8 mouse cellular contexts compared by ENCODE assay signal in the genomic region with DNA sequence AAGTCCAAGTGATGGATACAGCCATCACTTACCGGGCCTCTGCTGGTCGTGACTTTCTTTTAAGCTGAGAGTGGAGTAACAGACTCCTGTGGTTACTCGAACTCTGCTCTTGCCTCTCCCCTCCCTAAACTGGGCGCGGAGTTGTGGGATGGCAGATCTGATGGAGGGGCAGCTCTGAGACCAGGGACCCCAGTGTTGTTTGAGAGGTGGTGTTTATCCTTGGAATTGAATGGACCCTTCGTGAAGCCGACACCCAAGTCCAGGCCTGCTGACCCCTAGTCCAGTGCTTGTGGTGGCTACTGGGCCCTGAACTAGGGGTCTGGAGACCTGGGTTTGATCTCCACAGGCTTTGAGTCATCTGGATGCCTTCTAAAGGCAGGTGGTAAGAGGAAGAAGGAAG. TPM values are rescaled to one million over a fixed set of nuclear protein-coding genes. Genes with fewer than 3 reads are reported as not detected.
DNase-seq lines count a peak whose midpoint lies in the region; ATAC-seq and TF ChIP-seq lines count a peak whose summit lies in the region.

No protein-coding gene starts in this region.

- peak overlapping the region; percentile 96 for H3K4me2 ChIP-seq in limb, embryonic 13.5 days (replicated peaks)
- H3K4me2 ChIP-seq in stomach, embryonic 16.5 days (ENCODE audit: low read depth, low read length): peak overlapping the region; percentile 90

- no peaks in the 10 kb centered on the region for H3K9me3 ChIP-seq in limb, embryonic 13.5 days
- no peaks in the 10 kb centered on the region for H3K9me3 ChIP-seq in stomach, embryonic 16.5 days (replicated peaks; ENCODE audit: control insufficient read depth, low read length)

- H3K9ac ChIP-seq in limb, embryonic 13.5 days: peak overlapping the region; percentile 91
- H3K9ac ChIP-seq in stomach, embryonic 16.5 days (ENCODE audit: low read length): peak overlapping the region; percentile 89

- H3K4me1 ChIP-seq in cerebellum, adult 2 months (ENCODE audit: control insufficient read depth, insufficient read depth, low read length): peaks cover 31% of the 10 kb centered on the region
- peaks cover 3% of the 10 kb centered on the region; the same call in 1 of the 2 replicates for H3K4me1 ChIP-seq in spleen, adult 2 months (ENCODE audit: control insufficient read depth, insufficient read depth, insufficient read length)
- H3K4me1 ChIP-seq in limb, embryonic 13.5 days: peaks cover 52% of the 10 kb centered on the region
- peaks cover 18% of the 10 kb centered on the region for H3K4me1 ChIP-seq in stomach, embryonic 16.5 days (ENCODE audit: control insufficient read depth, insufficient read depth, low read length)

- DNase-seq in cerebellum, adult 2 months: no peak
- DNase-seq in cerebellum, adult 11 months: no peak
- no peak for DNase-seq in spleen, adult 2 months (ENCODE audit: low read depth in 1 of 2, low spot score in 2 of 2)
- no peak for DNase-seq in spleen, adult 12 weeks (ENCODE audit: low spot score)
- DNase-seq in urinary bladder, postnatal 14 days (ENCODE audit: low spot score): no peak
- no peak for DNase-seq in layer of hippocampus, adult 11-12 months (ENCODE audit: low spot score)

- 40% methylated on average over 7 of the region's 7 CpGs for WGBS in cerebellum, adult 2 months
- 45% methylated on average over 7 of the region's 7 CpGs for WGBS in spleen, adult 2 months
- WGBS in limb, embryonic 13.5 days: 45% methylated on average over 7 of the region's 7 CpGs
- 21% methylated on average over 7 of the region's 7 CpGs for WGBS in stomach, embryonic 16.5 days

- no peak for ATAC-seq in limb, embryonic 13.5 days (ENCODE audit: low FRiP score, low read depth)
- no peak for ATAC-seq in stomach, embryonic 16.5 days (ENCODE audit: insufficient read depth, low FRiP score)

- no peak for TF ChIP-seq CTCF in cerebellum, adult 2 months (IDR thresholded peaks at IDR 0.05; ENCODE audit: borderline replicate concordance, insufficient read depth, low read depth, low read length)
- TF ChIP-seq CTCF in spleen, adult 2 months (IDR thresholded peaks at IDR 0.05; ENCODE audit: extremely low read depth, insufficient read depth, insufficient read length, insufficient replicate concordance): no peak

- no peak for TF ChIP-seq POLR2A in cerebellum, adult 2 months (IDR thresholded peaks at IDR 0.05; ENCODE audit: borderline replicate concordance, insufficient read depth, low read length)
- no peak for TF ChIP-seq POLR2A in spleen, adult 2 months (IDR thresholded peaks at IDR 0.05; ENCODE audit: low read depth, low read length)

- H3K27me3 ChIP-seq in cerebellum, adult 2 months (ENCODE audit: control insufficient read depth, insufficient read depth, low read length): no peaks in the 10 kb centered on the region
- no peaks in the 10 kb centered on the region for H3K27me3 ChIP-seq in spleen, adult 2 months (ENCODE audit: control insufficient read depth, insufficient read depth, low read length)
- H3K27me3 ChIP-seq in limb, embryonic 13.5 days: no peaks in the 10 kb centered on the region
- H3K27me3 ChIP-seq in stomach, embryonic 16.5 days (ENCODE audit: control insufficient read depth, insufficient read depth, low read length): no peaks in the 10 kb centered on the region

- H3K4me3 ChIP-seq in cerebellum, adult 2 months (replicated peaks; ENCODE audit: insufficient read depth, low read depth, low read length): peak overlapping the region; percentile 81
- peak overlapping the region; percentile 64 for H3K4me3 ChIP-seq in spleen, adult 2 months (ENCODE audit: extremely low read depth, insufficient read depth, insufficient read length)
- peak overlapping the region; percentile 76 for H3K4me3 ChIP-seq in limb, embryonic 13.5 days
- H3K4me3 ChIP-seq in stomach, embryonic 16.5 days (replicated peaks; ENCODE audit: low read length): peak overlapping the region; percentile 75

- H3K27ac ChIP-seq in cerebellum, adult 2 months (ENCODE audit: insufficient read depth, low read length): peak overlapping the region; percentile 30; the same call in 1 of the 2 replicates
- H3K27ac ChIP-seq in spleen, adult 2 months (ENCODE audit: insufficient read depth, low read length): no peak overlapping the region
- H3K27ac ChIP-seq in limb, embryonic 13.5 days: peak overlapping the region; percentile 84; the same call in 1 of the 2 replicates
- peak overlapping the region; percentile 92 for H3K27ac ChIP-seq in stomach, embryonic 16.5 days (ENCODE audit: low read length)

- H3K36me3 ChIP-seq in spleen, adult 2 months (ENCODE audit: control insufficient read depth, insufficient read depth, low read length): no peaks in the 10 kb centered on the region
- H3K36me3 ChIP-seq in limb, embryonic 13.5 days: peaks cover 17% of the 10 kb centered on the region
- peaks cover 7% of the 10 kb centered on the region for H3K36me3 ChIP-seq in stomach, embryonic 16.5 days (ENCODE audit: control insufficient read depth, insufficient read depth, low read length)

RNA-seq across cellular contexts. Expression of a gene that starts 0.9 kb away (rescaled TPM):
- polyA plus RNA-seq in cerebellum, adult 2 months (2012; rRNA removed): 9.8 and 12.5 TPM in 2 replicates
- polyA plus RNA-seq in spleen, adult 2 months (2012; rRNA removed): 3.2 and 5.2 TPM in 2 replicates
- polyA plus RNA-seq in limb, embryonic 13.5 days (2015; fragmentation: Nextera tagmentation; extraction: Ambion mirVana): 13.6 and 15.9 TPM in 2 replicates
- 10.0 TPM in 2 replicates for polyA plus RNA-seq in stomach, embryonic 16.5 days (2015; fragmentation: Nextera tagmentation; extraction: Ambion mirVana)

RNA-seq across cellular contexts. Expression of a gene that starts 1.0 kb away (rescaled TPM):
- 42.4 and 43.4 TPM in 2 replicates for polyA plus RNA-seq in cerebellum, adult 2 months (2012; rRNA removed)
- polyA plus RNA-seq in spleen, adult 2 months (2012; rRNA removed): 5.9 and 9.6 TPM in 2 replicates
- polyA plus RNA-seq in limb, embryonic 13.5 days (2015; fragmentation: Nextera tagmentation; extraction: Ambion mirVana): 14.8 and 16.2 TPM in 2 replicates
- polyA plus RNA-seq in stomach, embryonic 16.5 days (2015; fragmentation: Nextera tagmentation; extraction: Ambion mirVana): 6.8 and 8.2 TPM in 2 replicates

RNA-seq across cellular contexts. Expression of a gene that starts 43.9 kb away (rescaled TPM):
- 23.9 and 26.3 TPM in 2 replicates for polyA plus RNA-seq in cerebellum, adult 2 months (2012; rRNA removed)
- 15.2 and 21.0 TPM in 2 replicates for polyA plus RNA-seq in spleen, adult 2 months (2012; rRNA removed)
- 17.4 and 17.6 TPM in 2 replicates for polyA plus RNA-seq in limb, embryonic 13.5 days (2015; fragmentation: Nextera tagmentation; extraction: Ambion mirVana)
- 11.6 and 14.3 TPM in 2 replicates for polyA plus RNA-seq in stomach, embryonic 16.5 days (2015; fragmentation: Nextera tagmentation; extraction: Ambion mirVana)

RNA-seq across cellular contexts. Expression of a gene that starts 56.7 kb away (rescaled TPM):
- polyA plus RNA-seq in cerebellum, adult 2 months (2012; rRNA removed): 14.6 and 16.0 TPM in 2 replicates
- polyA plus RNA-seq in spleen, adult 2 months (2012; rRNA removed): 6.4 and 9.5 TPM in 2 replicates
- 9.3 and 10.0 TPM in 2 replicates for polyA plus RNA-seq in limb, embryonic 13.5 days (2015; fragmentation: Nextera tagmentation; extraction: Ambion mirVana)
- polyA plus RNA-seq in stomach, embryonic 16.5 days (2015; fragmentation: Nextera tagmentation; extraction: Ambion mirVana): 7.3 and 7.6 TPM in 2 replicates

RNA-seq across cellular contexts. Expression of a gene that starts 57.3 kb away (rescaled TPM):
- polyA plus RNA-seq in cerebellum, adult 2 months (2012; rRNA removed): 120 and 128 TPM in 2 replicates
- 45.5 and 60.3 TPM in 2 replicates for polyA plus RNA-seq in spleen, adult 2 months (2012; rRNA removed)
- 78.8 and 81.2 TPM in 2 replicates for polyA plus RNA-seq in limb, embryonic 13.5 days (2015; fragmentation: Nextera tagmentation; extraction: Ambion mirVana)
- polyA plus RNA-seq in stomach, embryonic 16.5 days (2015; fragmentation: Nextera tagmentation; extraction: Ambion mirVana): 90.5 and 102 TPM in 2 replicates
